ENCODE assay signal across 24 mouse cellular contexts in the genomic region with DNA sequence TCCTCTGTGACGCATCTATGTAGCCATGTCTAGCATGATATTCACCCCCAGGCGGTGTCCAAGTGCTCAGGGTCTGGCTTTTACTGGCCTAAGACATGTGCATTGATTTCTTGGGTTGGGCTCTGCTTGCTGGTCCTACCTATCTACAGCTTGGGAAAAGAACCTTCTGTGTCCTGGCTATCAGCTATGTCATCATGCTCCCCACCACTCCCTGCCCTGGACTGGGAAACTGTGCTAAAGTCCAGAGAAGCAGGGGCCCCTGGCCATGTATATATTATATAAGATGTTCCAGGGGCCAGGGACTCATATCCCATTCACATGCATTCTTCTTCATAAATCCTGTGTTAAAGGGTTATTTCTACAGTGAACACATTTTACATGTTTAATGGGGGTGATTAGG.
"Had no signal": no experiment of that assay in that cellular context is flagged by ENCODE, and none has a peak within 500 bp of the region (broad histone marks: within the 10 kb centered on the region; RNA-seq: fewer than 3 reads in every experiment).

No protein-coding gene starts in this region.

- H3K9me3 ChIP-seq: heart, embryonic 10.5 days; heart, embryonic 12.5 days; hindbrain, embryonic 10.5 days; hindbrain, embryonic 12.5 days; limb, embryonic 10.5 days had no signal

- H3K27me3 ChIP-seq: heart, embryonic 12.5 days; hindbrain, embryonic 12.5 days; limb, embryonic 12.5 days had no signal

- H3K4me3 ChIP-seq: gastrocnemius, adult 2 months; heart, embryonic 10.5 days; heart, embryonic 12.5 days; hindbrain, embryonic 10.5 days; hindbrain, embryonic 12.5 days; layer of hippocampus, adult 2 months; left cerebral cortex, adult 2 months; limb, embryonic 10.5 days; limb, embryonic 12.5 days had no signal

- H3K27ac ChIP-seq: gastrocnemius, adult 2 months; heart, embryonic 10.5 days; hindbrain, embryonic 10.5 days; hindbrain, embryonic 12.5 days; hindbrain, embryonic 14.5 days; layer of hippocampus, adult 2 months; left cerebral cortex, adult 2 months; limb, embryonic 10.5 days; limb, embryonic 12.5 days had no signal

- ATAC-seq: hindbrain, embryonic 16.5 days; inflammation-experienced regulatory T-cells, adult 6 months had no signal

- H3K36me3 ChIP-seq: heart, embryonic 12.5 days; hindbrain, embryonic 10.5 days; hindbrain, embryonic 12.5 days had no signal

- H3K4me2 ChIP-seq: heart, embryonic 12.5 days; hindbrain, embryonic 12.5 days; hindbrain, embryonic 14.5 days; limb, embryonic 12.5 days; liver, embryonic 11.5 days had no signal

- H3K4me1 ChIP-seq: hindbrain, embryonic 10.5 days; hindbrain, embryonic 12.5 days had no signal

- DNase-seq: gastrocnemius, adult 2 months; gastrocnemius, postnatal 10 days; gastrocnemius, postnatal 25 days; heart, adult 18-20 months; heart, postnatal 10 days; heart, postnatal 4 days; kidney, adult 11 months; kidney, adult 8-10 months; kidney, postnatal 10 days; kidney, postnatal 25 days; kidney, postnatal 4 days; liver had no signal

- H3K9ac ChIP-seq: heart, embryonic 12.5 days; hindbrain, embryonic 12.5 days; hindbrain, embryonic 14.5 days; limb, embryonic 12.5 days had no signal
